Mouse (Mus musculus) left cerebral cortex, adult 6 months (tissue): ENCODE results near the gene Fam122b. TPM values are rescaled to one million over a fixed set of nuclear protein-coding genes. Genes with fewer than 3 reads are reported as not detected.

Source experiments
- long read RNA-seq, 2 experiments: library from polyadenylated mRNA; unstranded; transcript quantifications; one replicate each; pipeline ENCODE4 v2.0.0; 2019 to 2020
- polyA plus RNA-seq: library from polyadenylated mRNA; unstranded; fragments of <200 nt; fragmentation: Nextera tagmentation; gene quantifications from 2 replicates; pipeline ENCODE4 v1.2.3, GENCODE M21; 2021

The Fam122b gene
- 1.6 and 2.0 TPM in 2 replicates for polyA plus RNA-seq
- long read RNA-seq, experiment 1, partial matches to known transcripts = 1 of 5 reads
- long read RNA-seq, experiment 1, other reads (novel, unspliced or antisense) = 0 of 5 reads
- long read RNA-seq, experiment 2, partial matches to known transcripts = 2 of 7 reads
- long read RNA-seq, experiment 2, other reads (novel, unspliced or antisense) = 1 of 7 reads

DNA sequence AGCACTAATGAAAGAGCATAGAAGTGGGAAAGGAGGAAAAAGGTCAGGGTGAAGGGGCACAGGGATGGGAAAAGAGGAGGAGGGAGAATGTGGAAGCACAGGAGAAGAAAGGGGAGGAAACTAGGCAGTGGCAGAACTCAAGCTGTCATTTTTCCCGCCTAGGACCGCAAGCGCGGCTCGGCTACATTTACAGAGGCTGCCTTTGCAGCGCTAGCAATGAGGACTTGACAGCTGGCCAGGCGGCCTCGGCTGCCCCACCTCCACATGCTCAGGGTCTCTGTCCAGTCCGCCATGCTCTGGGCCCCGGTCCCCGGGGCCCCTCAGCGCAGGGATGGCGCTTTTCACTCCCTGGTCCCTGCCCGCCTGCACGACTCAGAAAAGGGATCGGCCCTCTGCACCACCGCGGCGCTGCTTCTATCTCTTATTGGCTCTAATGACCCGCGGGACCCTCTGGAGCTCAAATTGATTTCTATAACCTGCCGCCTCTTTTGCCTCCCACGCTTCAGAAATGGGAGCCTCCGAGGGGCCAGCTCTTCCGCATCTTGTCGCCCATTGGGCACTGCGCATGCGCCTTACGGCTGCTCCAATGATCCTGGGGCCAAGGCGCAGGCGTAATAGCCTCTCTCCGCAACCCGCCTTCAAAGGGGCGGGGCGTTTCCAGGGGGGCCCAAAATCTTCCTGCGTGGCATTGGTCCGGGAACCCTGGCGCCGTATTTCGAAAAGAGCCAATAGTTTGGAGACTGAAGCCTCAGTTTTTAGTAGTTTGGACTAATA is at the start of gene Fam122b:
TSS of gene Fam122b (minus strand) at position 517 of the 774 bp plus-strand sequence.

DNA sequence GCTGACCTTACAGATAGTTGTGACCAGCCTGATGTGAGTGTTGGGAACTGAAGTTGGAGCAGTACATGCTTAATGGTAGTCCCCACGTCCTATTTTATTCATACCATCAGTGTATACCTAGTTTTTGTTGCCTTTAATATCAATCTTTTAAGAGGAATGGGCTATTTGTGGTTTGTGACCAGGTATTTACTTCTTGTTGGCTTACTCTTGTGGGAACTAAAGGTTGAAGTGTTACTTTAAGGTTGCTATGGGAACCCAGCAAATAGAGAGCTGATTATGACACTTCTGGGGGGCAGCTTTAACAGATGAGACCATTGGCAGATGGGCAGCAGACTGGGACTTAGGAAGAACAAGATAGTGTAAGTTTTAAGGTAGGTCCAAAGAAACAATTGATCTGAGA is 3.5 kb upstream of the Fam122b start, which contains the start of gene Fam122c:
TSS of gene Fam122c (plus strand) at position 301 of the 400 bp plus-strand sequence.

DNA sequence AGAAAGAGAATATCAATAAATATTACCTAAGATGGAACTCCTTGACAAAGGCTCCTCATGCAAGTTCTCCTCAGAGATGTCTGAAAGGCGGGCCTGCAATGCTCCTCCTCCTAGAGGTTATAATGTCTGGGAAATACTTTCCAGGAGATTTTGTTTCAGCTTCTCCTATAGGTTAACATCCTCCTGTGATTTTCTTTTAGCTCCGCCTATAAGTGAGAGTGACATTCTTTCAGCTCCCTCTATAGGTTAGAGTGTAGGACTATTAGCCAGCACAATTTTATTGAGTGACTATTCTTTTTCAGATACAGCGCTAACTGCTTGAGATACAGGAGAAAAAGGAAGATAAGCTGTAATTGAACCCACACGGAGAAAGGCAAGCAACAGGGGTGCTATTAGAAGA is 29.6 kb downstream of the Fam122b start, which contains the start of gene Plac1:
TSS of gene Plac1 (minus strand) at position 101 of the 400 bp plus-strand sequence.

Other genes with a start within 250 kb of the Fam122b start
- not detected in 2 replicates for gene Plac1, start 29.7 kb downstream of the Fam122b start, polyA plus RNA-seq
- not detected in 2 replicates for gene Fam122c, start 3.6 kb upstream of the Fam122b start, polyA plus RNA-seq
- 13.0 and 18.4 TPM in 2 replicates for gene Mospd1, start 100.7 kb upstream of the Fam122b start, polyA plus RNA-seq
- not detected in 2 replicates for gene Etd, start 165.1 kb upstream of the Fam122b start, polyA plus RNA-seq